Mouse (Mus musculus): ENCODE results near the gene Pclo. TPM values are rescaled to one million over a fixed set of nuclear protein-coding genes. Genes with fewer than 3 reads are reported as not detected.
"Not testable (repeated sequence)": the region's sequence is repeated elsewhere in the genome, so short reads cannot be mapped to it uniquely, and the experiment has no call there.

Gene Pclo
- total RNA-seq, 2 experiments from 2014 or later = not detected

DNA sequence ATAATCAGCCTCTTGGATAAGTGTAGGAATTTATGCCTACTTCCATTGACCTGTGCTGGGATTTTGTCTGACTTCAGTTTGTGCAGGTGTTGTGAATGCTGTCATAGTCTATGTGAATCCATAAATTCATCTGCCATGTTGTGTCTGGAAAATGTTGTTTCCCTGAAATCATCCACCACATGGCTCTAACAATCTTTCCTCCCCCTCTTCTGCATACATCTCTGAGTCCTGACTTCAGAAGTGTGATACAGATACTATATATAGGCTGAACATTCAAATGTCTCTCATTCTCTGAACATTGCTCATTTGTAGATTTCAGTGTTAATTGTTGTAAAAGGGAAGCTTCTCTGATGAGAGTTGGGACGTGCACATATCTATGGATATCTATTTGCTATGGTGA is 147.5 kb downstream of the Pclo start:
- ATAC-seq (replicated peaks; ENCODE audit: poor library complexity, severe bottlenecking) = no peak

DNA sequence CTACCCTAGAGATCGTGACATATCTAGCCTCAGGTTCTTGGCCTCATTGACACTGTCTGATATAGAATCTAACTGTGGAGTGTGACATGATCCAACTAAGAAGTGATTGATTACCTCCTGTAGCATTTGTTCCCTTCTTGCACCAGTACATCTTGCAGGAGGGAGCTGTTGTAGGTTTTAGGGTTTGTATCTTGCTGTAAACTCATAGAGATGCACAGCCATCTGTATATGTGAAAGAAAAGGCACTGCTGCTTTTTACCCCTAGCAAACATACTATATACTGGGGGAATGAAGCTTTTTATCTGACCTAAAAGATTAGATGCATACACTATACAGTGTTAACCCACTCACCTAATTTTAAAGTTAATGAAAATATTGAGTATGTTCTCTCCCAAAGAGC is 147.9 kb downstream of the Pclo start:
- no peak for ATAC-seq (replicated peaks; ENCODE audit: poor library complexity, severe bottlenecking)

GRCm38 (mm10) chr5:14680419-14680818 is 165.7 kb downstream of the Pclo start:
- ATAC-seq (replicated peaks; ENCODE audit: poor library complexity, severe bottlenecking) = no peak

DNA sequence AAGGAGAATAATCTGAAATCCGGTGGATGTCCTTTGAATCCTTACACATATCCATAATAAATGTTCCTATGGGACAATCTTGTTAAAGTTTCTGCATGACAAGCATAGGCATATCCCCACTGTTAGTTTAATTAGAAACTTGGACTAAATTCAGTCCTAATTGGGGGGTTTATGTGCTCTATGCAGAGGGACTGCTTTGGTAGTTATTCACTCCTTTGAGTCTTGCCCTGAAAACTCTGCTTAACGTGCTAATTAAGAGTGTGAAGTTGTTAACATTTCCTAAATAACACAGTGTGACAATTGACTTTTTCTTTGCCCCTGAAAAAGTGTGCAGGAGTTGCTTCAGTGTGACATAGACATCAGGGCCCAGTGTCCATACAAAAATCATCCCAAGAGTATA is 177.3 kb downstream of the Pclo start:
- no peak for ATAC-seq (replicated peaks; ENCODE audit: poor library complexity, severe bottlenecking)

- ATAC-seq (replicated peaks; ENCODE audit: poor library complexity, severe bottlenecking) = no peak
These were observed 182.0 kb downstream of the Pclo start for GRCm38 (mm10) chr5:14696745-14697144.

- ATAC-seq (replicated peaks; ENCODE audit: poor library complexity, severe bottlenecking) = no peak
These were observed 186.2 kb downstream of the Pclo start for GRCm38 (mm10) chr5:14700900-14701299.

- no peak for ATAC-seq (replicated peaks; ENCODE audit: poor library complexity, severe bottlenecking)
These were observed 190.7 kb downstream of the Pclo start for GRCm38 (mm10) chr5:14705423-14705822.

- ATAC-seq (replicated peaks; ENCODE audit: poor library complexity, severe bottlenecking) = no peak
These were observed 192.6 kb downstream of the Pclo start for GRCm38 (mm10) chr5:14707311-14707710.

DNA sequence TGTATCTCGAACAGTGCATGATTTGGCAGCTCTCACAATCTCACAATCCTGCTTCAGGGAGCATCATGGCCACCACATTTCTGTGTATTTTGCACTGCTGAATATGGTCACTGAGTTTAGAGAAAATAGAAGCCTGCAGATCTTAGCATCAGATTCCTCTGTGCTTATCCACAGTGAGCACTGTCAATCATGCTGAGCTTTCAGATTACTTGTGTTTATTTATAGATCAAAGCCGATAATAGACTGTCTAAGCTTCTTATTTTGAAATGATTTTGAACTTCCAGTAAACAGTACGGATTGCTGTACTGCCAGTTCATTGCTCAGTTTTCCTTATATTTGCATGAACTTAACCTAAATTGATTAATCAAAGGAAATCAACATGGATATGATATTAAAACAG is 208.9 kb downstream of the Pclo start:
- ATAC-seq (replicated peaks; ENCODE audit: poor library complexity, severe bottlenecking) = no peak

GRCm38 (mm10) chr5:14728676-14729253 is 214.0 kb downstream of the Pclo start:
- ATAC-seq (replicated peaks; ENCODE audit: poor library complexity, severe bottlenecking) = no peak

DNA sequence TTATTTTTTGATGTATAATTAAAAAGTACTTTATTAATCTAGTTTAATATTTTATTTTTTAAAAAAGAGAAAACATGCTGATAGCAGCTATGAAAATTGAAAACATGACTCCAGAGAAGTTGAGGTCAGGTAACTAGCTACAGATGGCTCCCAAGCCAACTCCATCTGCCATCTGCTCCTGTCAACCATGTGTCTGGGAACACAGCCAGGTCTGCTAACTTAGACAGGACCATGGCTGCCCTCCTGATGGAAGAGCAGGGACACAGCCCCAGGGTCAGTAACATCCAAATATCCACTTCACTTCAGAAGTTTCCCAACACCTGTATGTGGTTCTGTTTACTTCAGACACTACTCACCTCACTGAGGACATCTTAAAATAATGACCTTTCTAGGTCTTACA is 236.2 kb downstream of the Pclo start:
- ATAC-seq (replicated peaks; ENCODE audit: poor library complexity, severe bottlenecking) = no peak

DNA sequence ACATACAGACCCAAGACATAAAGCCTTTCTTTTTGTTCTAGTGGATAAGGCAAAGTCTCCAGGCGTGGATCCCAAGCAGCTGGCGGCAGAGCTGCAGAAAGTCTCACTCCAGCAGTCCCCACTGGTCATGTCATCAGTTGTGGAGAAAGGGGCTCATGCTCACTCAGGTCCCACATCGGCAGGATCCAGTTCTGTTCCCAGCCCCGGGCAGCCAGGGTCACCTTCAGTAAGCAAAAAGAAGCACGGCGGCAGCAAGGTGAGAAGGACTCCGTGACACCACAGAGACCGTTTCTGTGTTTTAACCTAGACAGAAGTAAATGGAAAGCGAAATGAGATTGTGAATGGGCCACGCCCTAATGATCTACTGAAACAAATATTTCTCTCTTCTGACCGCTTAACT is 252.0 kb downstream of the Pclo start:
- no peak for ATAC-seq (replicated peaks; ENCODE audit: poor library complexity, severe bottlenecking)

DNA sequence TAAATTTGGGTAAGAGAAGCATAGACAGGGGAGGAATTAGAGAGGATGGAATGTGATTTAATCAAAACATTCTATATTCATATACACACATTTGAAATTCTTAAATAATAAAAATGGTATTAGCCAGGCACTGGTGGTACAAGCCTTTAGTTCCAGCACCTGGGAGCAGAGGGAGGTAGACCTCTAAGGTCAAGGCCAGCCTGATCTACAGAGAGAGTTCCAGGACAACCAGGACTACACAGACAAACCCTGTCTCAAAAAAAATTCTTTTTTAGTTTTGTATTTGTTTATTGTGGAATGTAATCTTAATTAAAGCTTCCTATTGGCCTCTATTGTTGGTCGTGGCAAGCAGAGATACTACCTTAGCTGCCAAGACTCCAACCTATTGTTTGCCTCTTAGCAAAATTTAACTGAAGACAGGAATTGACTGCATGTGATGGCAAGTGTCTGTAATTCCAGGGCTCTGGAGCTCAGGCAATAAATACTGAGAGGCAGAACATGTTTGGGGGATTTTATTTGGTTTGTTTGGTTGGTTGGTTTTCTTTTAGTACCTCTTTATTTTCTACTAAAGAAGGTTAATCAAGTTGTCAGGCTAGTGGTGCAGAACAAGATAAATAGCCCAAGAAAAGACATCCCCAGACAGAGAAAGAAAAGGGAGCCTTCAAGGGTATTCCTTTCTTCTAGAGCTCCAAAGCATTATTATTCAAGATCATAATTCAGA is 267.8 kb downstream of the Pclo start:
- no peak for ATAC-seq (replicated peaks; ENCODE audit: poor library complexity, severe bottlenecking)

- no peak for ATAC-seq (replicated peaks; ENCODE audit: poor library complexity, severe bottlenecking)
These were observed 279.2 kb downstream of the Pclo start for GRCm38 (mm10) chr5:14793891-14794290.

- peak; percentile 83 for ATAC-seq (replicated peaks; ENCODE audit: poor library complexity, severe bottlenecking)
These were observed 292.4 kb downstream of the Pclo start for GRCm38 (mm10) chr5:14807136-14807535.

GRCm38 (mm10) chr5:14833165-14833860 is 318.6 kb downstream of the Pclo start:
- ATAC-seq (replicated peaks; ENCODE audit: poor library complexity, severe bottlenecking) = no peak

DNA sequence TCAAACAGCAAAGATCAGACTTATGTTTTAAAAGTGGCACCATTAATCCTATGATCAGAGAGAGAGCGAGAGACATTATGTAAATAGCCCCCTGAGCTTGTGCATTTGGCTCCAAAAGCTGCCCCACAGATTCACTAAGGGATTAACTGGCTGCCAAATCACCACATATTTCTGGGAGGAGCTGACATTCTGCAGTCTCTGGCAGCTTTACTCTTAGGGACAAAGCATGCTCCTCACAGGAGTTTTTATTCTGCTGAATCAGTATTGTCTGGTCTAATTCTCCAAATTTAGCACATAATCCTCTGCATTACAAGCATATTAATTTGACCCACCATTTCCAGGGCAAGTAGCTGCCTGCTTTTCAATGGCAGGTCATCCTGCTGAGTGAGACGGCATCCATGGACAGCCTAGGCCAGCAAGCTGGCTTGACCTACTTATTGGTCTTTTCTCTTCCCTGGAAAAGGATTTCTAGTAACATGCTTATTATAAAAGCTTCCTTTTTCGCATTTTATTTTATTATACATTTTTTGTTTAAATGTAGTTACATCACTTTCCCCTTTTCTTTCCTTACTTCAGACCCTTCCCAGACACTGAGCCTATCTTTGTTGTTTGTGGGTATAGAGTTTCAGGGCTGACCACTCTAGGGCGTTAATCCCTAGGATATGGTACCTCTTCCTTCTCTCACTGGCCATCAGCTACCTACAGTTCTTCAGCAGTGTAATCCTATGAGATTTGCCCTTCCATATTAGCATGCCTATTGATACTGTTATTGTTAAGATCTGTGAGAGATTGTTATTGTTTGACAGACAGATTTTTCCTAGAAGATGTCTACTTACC is 319.7 kb downstream of the Pclo start:
- no peak for ATAC-seq (replicated peaks; ENCODE audit: poor library complexity, severe bottlenecking)

DNA sequence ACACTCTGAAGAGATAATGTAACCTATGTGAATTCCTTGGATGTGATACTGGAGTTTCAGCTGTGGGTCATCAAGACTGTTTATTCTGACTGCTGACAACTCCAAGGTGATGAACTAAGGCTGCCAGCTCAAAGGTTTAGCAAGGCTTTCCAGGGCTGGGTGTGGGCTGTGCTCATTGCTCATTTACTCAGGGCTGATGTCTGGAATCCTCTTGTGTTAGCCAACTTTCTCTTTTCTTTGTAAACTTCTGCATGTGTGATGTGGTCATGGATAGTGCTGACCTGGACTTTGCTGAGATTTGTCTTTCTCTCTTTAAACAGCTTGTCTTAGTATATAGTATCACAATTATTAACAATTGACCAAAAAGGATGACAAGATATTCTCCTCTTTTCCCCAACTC is 338.9 kb downstream of the Pclo start:
- no peak for ATAC-seq (replicated peaks; ENCODE audit: poor library complexity, severe bottlenecking)

GRCm38 (mm10) chr5:14885291-14885690 is 370.6 kb downstream of the Pclo start:
- not testable (repeated sequence) for ATAC-seq (replicated peaks; ENCODE audit: poor library complexity, severe bottlenecking)

GRCm38 (mm10) chr5:14892242-14892641 is 377.5 kb downstream of the Pclo start:
- ATAC-seq (replicated peaks; ENCODE audit: poor library complexity, severe bottlenecking) = no peak

- not testable (repeated sequence) for ATAC-seq (replicated peaks; ENCODE audit: poor library complexity, severe bottlenecking)
These were observed 388.8 kb downstream of the Pclo start for GRCm38 (mm10) chr5:14903539-14903938.

All from granulocyte monocyte progenitor cell, adult 5-6 weeks (primary cell).